Mouse (Mus musculus) embryonic facial prominence, embryonic 12.5 days (tissue): ENCODE results near the gene Sirt1. TPM values are rescaled to one million over a fixed set of nuclear protein-coding genes. Genes with fewer than 3 reads are reported as not detected.

ENCODE experiments used
- ATAC-seq: fragments of 200-750 bp; cut with Nextera tagmentation; 2 replicates; pipeline ENCODE4 v1.8.0; 2017; ENCODE audit not compliant: insufficient number of reproducible peaks, insufficient read depth, low FRiP score, low TSS enrichment
- H3K27ac ChIP-seq: fragments of 300-500 bp; sonication (generic); 2 replicates; pipeline ENCODE4 v1.5.1; 2016; ENCODE audit warnings: mild to moderate bottlenecking
- H3K27me3 ChIP-seq: fragments of 300-500 bp; sonication (generic); 2 replicates; pipeline ENCODE4 v1.6.1; 2016; ENCODE audit warnings: mild to moderate bottlenecking, moderate library complexity
- H3K36me3 ChIP-seq: fragments of 300-500 bp; sonication (generic); 2 replicates; pipeline ENCODE4 v1.6.1; 2016; ENCODE audit warnings: mild to moderate bottlenecking
- H3K4me1 ChIP-seq: fragments of 300-500 bp; sonication (generic); 2 replicates; pipeline ENCODE4 v1.6.1; 2016
- H3K4me2 ChIP-seq: fragments of 300-500 bp; sonication (generic); replicated peaks from 2 replicates; pipeline ENCODE4 v1.6.1; 2016; ENCODE audit warnings: mild to moderate bottlenecking, moderate library complexity
- H3K4me3 ChIP-seq: fragments of 300-500 bp; sonication (generic); 2 replicates; pipeline ENCODE4 v1.5.1; 2016; ENCODE audit warnings: mild to moderate bottlenecking
- H3K9ac ChIP-seq: fragments of 300-500 bp; sonication (generic); 2 replicates; pipeline ENCODE4 v1.6.1; 2016; ENCODE audit warnings: mild to moderate bottlenecking, moderate library complexity
- H3K9me3 ChIP-seq: fragments of 300-500 bp; sonication (generic); 2 replicates; pipeline ENCODE4 v1.6.1; 2016; ENCODE audit warnings: mild to moderate bottlenecking, moderate library complexity
- WGBS: fragments of 180-500 bp; shearing (Covaris S2); methylation state at CpG from one replicate; pipeline ENCODE4 v1.1.7; 2016; 5-methylcytosine and 5-hydroxymethylcytosine counted together
- polyA plus RNA-seq: library from polyadenylated mRNA; unstranded; fragments of >200 nt; fragmentation: Nextera tagmentation; extraction: Ambion mirVana; gene quantifications from 2 replicates; pipeline ENCODE4 v1.2.1, GENCODE M21; 2016

Gene Sirt1
- polyA plus RNA-seq, 1 experiment from 2014 or later, result 7.3 TPM

GRCm38 (mm10) chr10:63302356-63302755 is 79.1 kb downstream of the Sirt1 start:
- Histone ChIP-seq H3K9me3 (no peaks in the 10 kb centered on the region), H3K4me3 (no peak overlapping the region), H3K36me3 (peaks cover 35% of the 10 kb centered on the region), H3K4me2 (no peak overlapping the region), H3K9ac (no peak overlapping the region), H3K4me1 (no peaks in the 10 kb centered on the region), H3K27ac (no peak overlapping the region), H3K27me3 (no peaks in the 10 kb centered on the region)
- no peak for ATAC-seq
- 90% methylated on average over 2 of the region's 2 CpGs for WGBS

DNA sequence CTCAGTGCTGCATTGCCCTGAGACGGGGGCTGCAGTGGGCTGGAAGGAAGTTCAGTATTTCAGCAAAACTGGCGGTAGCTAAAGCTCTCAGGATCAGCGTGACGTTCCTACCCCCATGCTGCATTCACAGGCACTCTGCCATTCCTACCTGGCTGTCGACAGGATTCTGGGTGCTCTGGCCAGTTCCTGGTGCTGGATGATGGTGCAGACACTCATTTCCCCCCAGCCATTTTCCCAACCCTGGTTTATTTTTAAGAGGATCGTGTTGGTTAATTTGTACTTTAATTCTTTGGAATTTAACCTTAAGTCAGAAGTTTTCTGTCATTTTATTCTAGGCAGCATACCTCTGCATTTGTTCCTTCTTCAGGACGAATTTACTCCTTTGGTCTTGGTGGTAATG is 98.7 kb downstream of the Sirt1 start:
- Histone ChIP-seq H3K9me3 (no peaks in the 10 kb centered on the region), H3K9ac (no peak overlapping the region), H3K27ac (no peak overlapping the region), H3K36me3 (peaks cover 51% of the 10 kb centered on the region), H3K4me1 (no peaks in the 10 kb centered on the region), H3K27me3 (no peaks in the 10 kb centered on the region), H3K4me2 (no peak overlapping the region), H3K4me3 (no peak overlapping the region)
- ATAC-seq, result no peak
- 88% methylated on average over 7 of the region's 7 CpGs for WGBS

- no peak overlapping the region for H3K27ac ChIP-seq
- ATAC-seq, result no peak
- H3K36me3 ChIP-seq, result peaks cover 48% of the 10 kb centered on the region
- 86% methylated on average over 4 of the region's 4 CpGs for WGBS
- H3K4me1 ChIP-seq, result no peaks in the 10 kb centered on the region
- no peaks in the 10 kb centered on the region for H3K9me3 ChIP-seq
- H3K4me2 ChIP-seq, result no peak overlapping the region
- no peaks in the 10 kb centered on the region for H3K27me3 ChIP-seq
- H3K4me3 ChIP-seq, result no peak overlapping the region
- H3K9ac ChIP-seq, result no peak overlapping the region
Observed at GRCm38 (mm10) chr10:63282417-63282816, 99.1 kb downstream of the Sirt1 start.

GRCm38 (mm10) chr10:63279851-63280250 is 101.7 kb downstream of the Sirt1 start:
- no peak overlapping the region for H3K4me3 ChIP-seq
- no peaks in the 10 kb centered on the region for H3K27me3 ChIP-seq
- no peaks in the 10 kb centered on the region for H3K4me1 ChIP-seq
- H3K27ac ChIP-seq, result no peak overlapping the region
- H3K9me3 ChIP-seq, result no peaks in the 10 kb centered on the region
- H3K4me2 ChIP-seq, result no peak overlapping the region
- no peak for ATAC-seq
- H3K36me3 ChIP-seq, result peaks cover 41% of the 10 kb centered on the region
- WGBS, result 92% methylated on average over 3 of the region's 3 CpGs
- H3K9ac ChIP-seq, result no peak overlapping the region

GRCm38 (mm10) chr10:63277010-63277409 is 104.5 kb downstream of the Sirt1 start:
- 92% methylated on average over 3 of the region's 3 CpGs for WGBS
- H3K4me1 ChIP-seq, result no peaks in the 10 kb centered on the region
- H3K4me3 ChIP-seq, result no peak overlapping the region
- peaks cover 33% of the 10 kb centered on the region for H3K36me3 ChIP-seq
- H3K27me3 ChIP-seq, result no peaks in the 10 kb centered on the region
- H3K9ac ChIP-seq, result no peak overlapping the region
- ATAC-seq, result no peak
- H3K27ac ChIP-seq, result no peak overlapping the region
- H3K9me3 ChIP-seq, result no peaks in the 10 kb centered on the region
- no peak overlapping the region for H3K4me2 ChIP-seq

- H3K4me1 ChIP-seq, result no peaks in the 10 kb centered on the region
- H3K36me3 ChIP-seq, result peaks cover 28% of the 10 kb centered on the region
- 85% methylated on average over 5 of the region's 5 CpGs for WGBS
Observed at GRCm38 (mm10) chr10:63272868-63273267, 108.6 kb downstream of the Sirt1 start.

DNA sequence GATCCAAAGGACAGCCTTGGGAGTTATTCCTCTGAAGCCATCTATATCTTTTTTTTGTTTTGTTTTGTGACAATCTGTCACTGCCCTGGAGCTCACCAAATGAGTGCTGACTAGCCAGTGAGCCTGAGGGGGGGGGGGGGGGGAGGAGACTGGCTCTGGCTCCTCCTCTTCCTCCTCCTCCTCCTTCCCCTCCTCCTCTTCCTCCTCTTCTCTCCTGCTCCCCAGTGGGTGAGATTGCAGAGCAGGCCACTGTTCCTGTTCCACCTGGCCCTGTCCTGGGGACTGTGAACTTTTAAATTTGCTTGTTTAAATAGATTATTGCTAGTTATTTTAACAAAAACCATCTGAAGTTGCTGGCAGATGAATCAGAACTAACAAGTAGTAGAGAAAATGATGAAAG is 109.1 kb downstream of the Sirt1 start:
- Histone ChIP-seq H3K27me3 (no peaks in the 10 kb centered on the region), H3K27ac (no peak overlapping the region), H3K4me2 (no peak overlapping the region), H3K4me3 (no peak overlapping the region), H3K9me3 (no peaks in the 10 kb centered on the region), H3K36me3 (peaks cover 28% of the 10 kb centered on the region), H3K4me1 (no peaks in the 10 kb centered on the region), H3K9ac (no peak overlapping the region)
- no peak for ATAC-seq

More at GRCm38 (mm10) chr10:63272868-63273267, 108.6 kb downstream of the Sirt1 start:
- Histone ChIP-seq H3K4me3 (no peak overlapping the region), H3K9me3 (no peaks in the 10 kb centered on the region), H3K27me3 (no peaks in the 10 kb centered on the region), H3K4me2 (no peak overlapping the region), H3K9ac (no peak overlapping the region), H3K27ac (no peak overlapping the region)
- no peak for ATAC-seq

Other genes with a start within 250 kb of the Sirt1 start
- gene Mypn, start 177.8 kb downstream of the Sirt1 start, polyA plus RNA-seq, result 0.67 and 0.87 TPM in 2 replicates
- 44.1 and 46.9 TPM in 2 replicates for gene Herc4, start 137.9 kb downstream of the Sirt1 start, polyA plus RNA-seq
- 11.0 and 11.6 TPM in 2 replicates for gene Dnajc12, start 739 bp upstream of the Sirt1 start, polyA plus RNA-seq
- gene Gm7075, start 40.1 kb upstream of the Sirt1 start, polyA plus RNA-seq, result not detected in 2 replicates
- gene Ctnna3, start 48.4 kb upstream of the Sirt1 start, polyA plus RNA-seq, result 0.18 and 0.32 TPM in 2 replicates